Mouse (Mus musculus) erythroblast, embryonic 14.5 days (primary cell): ENCODE results near the gene Brinp2. TPM values are rescaled to one million over a fixed set of nuclear protein-coding genes. Genes with fewer than 3 reads are reported as not detected.

Experiments used
- H3K27me3 ChIP-seq: 2 replicates; pipeline ENCODE4 v1.6.1; 2012; ENCODE audit warnings: inconsistent platforms; ENCODE audit not compliant: control insufficient read depth
- H3K36me3 ChIP-seq: 2 replicates; pipeline ENCODE4 v1.6.1; 2012; ENCODE audit warnings: mild to moderate bottlenecking, inconsistent platforms; ENCODE audit not compliant: control insufficient read depth
- H3K4me1 ChIP-seq: 2 replicates; pipeline ENCODE4 v1.6.1; 2012; ENCODE audit warnings: inconsistent platforms; ENCODE audit not compliant: control insufficient read depth
- H3K4me3 ChIP-seq: replicated peaks from 2 replicates; pipeline ENCODE3; 2012; ENCODE audit warnings: moderate library complexity, mild to moderate bottlenecking, inconsistent platforms
- H3K9me3 ChIP-seq: 2 replicates; pipeline ENCODE4 v1.6.1; 2012; ENCODE audit warnings: low read length, inconsistent platforms, mixed read lengths; ENCODE audit not compliant: control insufficient read depth
- GATA1 ChIP-seq: IDR thresholded peaks from 2 replicates; pipeline ENCODE4 v1.6.1; 2012; ENCODE audit warnings: low read length, inconsistent platforms, mixed read lengths
- TAL1 ChIP-seq: IDR thresholded peaks from 3 replicates; pipeline ENCODE4 v1.6.1; 2012; ENCODE audit warnings: low read length, inconsistent platforms, mixed read lengths
- polyA plus RNA-seq: library from polyadenylated mRNA; stranded (reverse); fragments of >175 nt; gene quantifications from 2 replicates; pipeline ENCODE4 v1.2.3, GENCODE M21; 2012

The Brinp2 gene
- polyA plus RNA-seq, 1 experiment = not detected

- no peak overlapping the region for H3K4me3 ChIP-seq
- TF ChIP-seq GATA1 (no peak), TAL1 (no peak)
- no peaks in the 10 kb centered on the region for H3K36me3 ChIP-seq
- H3K9me3 ChIP-seq = no peaks in the 10 kb centered on the region
- H3K27me3 ChIP-seq = no peaks in the 10 kb centered on the region
- no peaks in the 10 kb centered on the region for H3K4me1 ChIP-seq
Observed at GRCm38 (mm10) chr1:158215581-158215980, 140.5 kb downstream of the Brinp2 start.

- H3K4me1 ChIP-seq = no peaks in the 10 kb centered on the region
- TF ChIP-seq GATA1 (no peak), TAL1 (no peak)
- H3K27me3 ChIP-seq = no peaks in the 10 kb centered on the region
- no peaks in the 10 kb centered on the region for H3K9me3 ChIP-seq
- no peaks in the 10 kb centered on the region for H3K36me3 ChIP-seq
- no peak overlapping the region for H3K4me3 ChIP-seq
Observed at GRCm38 (mm10) chr1:158214743-158215142, 141.4 kb downstream of the Brinp2 start.

GRCm38 (mm10) chr1:158213736-158214135 lies 142.4 kb downstream of the Brinp2 start:
- Histone ChIP-seq H3K4me3 (no peak overlapping the region), H3K27me3 (no peaks in the 10 kb centered on the region), H3K36me3 (no peaks in the 10 kb centered on the region), H3K9me3 (no peaks in the 10 kb centered on the region), H3K4me1 (no peaks in the 10 kb centered on the region)
- TF ChIP-seq TAL1 (no peak), GATA1 (no peak)

- no peak overlapping the region for H3K4me3 ChIP-seq
- H3K4me1 ChIP-seq = no peaks in the 10 kb centered on the region
- H3K36me3 ChIP-seq = no peaks in the 10 kb centered on the region
- no peak for TF ChIP-seq GATA1
- no peak for TF ChIP-seq TAL1
- no peaks in the 10 kb centered on the region for H3K27me3 ChIP-seq
- H3K9me3 ChIP-seq = peaks cover 2% of the 10 kb centered on the region; the same call in 1 of the 2 replicates
Observed at GRCm38 (mm10) chr1:158207620-158208019, 148.5 kb downstream of the Brinp2 start.

GRCm38 (mm10) chr1:158202932-158203331 lies 153.2 kb downstream of the Brinp2 start:
- H3K4me3 ChIP-seq = no peak overlapping the region
- no peaks in the 10 kb centered on the region for H3K36me3 ChIP-seq
- H3K4me1 ChIP-seq = no peaks in the 10 kb centered on the region
- peaks cover 9% of the 10 kb centered on the region; the same call in 1 of the 2 replicates for H3K9me3 ChIP-seq
- TF ChIP-seq GATA1 = no peak
- TF ChIP-seq TAL1 = no peak
- no peaks in the 10 kb centered on the region for H3K27me3 ChIP-seq

Other genes with a start within 250 kb of the Brinp2 start
- gene Astn1, start 5.9 kb upstream of the Brinp2 start, polyA plus RNA-seq = under 0.01 TPM in 1 of 2 replicates, not detected in the other